Mouse (Mus musculus) neural tube, embryonic 15.5 days (tissue): ENCODE data around the gene Trp53tg5. TPM values are rescaled to one million over a fixed set of nuclear protein-coding genes. Genes with fewer than 3 reads are reported as not detected.
A peak's percentile ranks its signal among the peaks of the same experiment; 100 is the strongest.

Experiments used
- ATAC-seq: fragments of 200-750 bp; cut with Nextera tagmentation; 2 replicates; pipeline ENCODE4 v1.8.0; 2017; ENCODE audit warnings: mild to moderate bottlenecking, moderate TSS enrichment, moderate library complexity; ENCODE audit not compliant: low FRiP score
- H3K27ac ChIP-seq: fragments of 300-500 bp; sonication (generic); replicated peaks from 2 replicates; pipeline ENCODE4 v1.5.1; 2015; ENCODE audit warnings: mild to moderate bottlenecking, inconsistent platforms
- H3K27me3 ChIP-seq: fragments of 300-500 bp; sonication (generic); replicated peaks from 2 replicates; pipeline ENCODE4 v1.6.1; 2015; ENCODE audit warnings: inconsistent platforms
- H3K36me3 ChIP-seq: fragments of 300-500 bp; sonication (generic); 2 replicates; pipeline ENCODE4 v1.6.1; 2015; ENCODE audit warnings: inconsistent platforms
- H3K4me1 ChIP-seq: fragments of 300-500 bp; sonication (generic); 2 replicates; pipeline ENCODE4 v1.6.1; 2015; ENCODE audit warnings: inconsistent platforms
- H3K4me2 ChIP-seq: fragments of 300-500 bp; sonication (generic); 2 replicates; pipeline ENCODE4 v1.6.1; 2015; ENCODE audit warnings: inconsistent platforms, mild to moderate bottlenecking, moderate library complexity
- H3K4me3 ChIP-seq: fragments of 300-500 bp; sonication (generic); replicated peaks from 2 replicates; pipeline ENCODE4 v1.5.1; 2015; ENCODE audit warnings: mild to moderate bottlenecking, inconsistent platforms
- H3K9ac ChIP-seq: fragments of 300-500 bp; sonication (generic); replicated peaks from 2 replicates; pipeline ENCODE4 v1.6.1; 2015; ENCODE audit warnings: mild to moderate bottlenecking, inconsistent platforms
- H3K9me3 ChIP-seq: fragments of 300-500 bp; sonication (generic); replicated peaks from 2 replicates; pipeline ENCODE4 v1.6.1; 2016; ENCODE audit warnings: inconsistent platforms
- WGBS: fragments of 180-500 bp; shearing (Covaris S2); methylation state at CpG from one replicate; pipeline ENCODE4 v1.1.7; 2015; ENCODE audit warnings: mixed read lengths; 5-methylcytosine and 5-hydroxymethylcytosine counted together
- polyA plus RNA-seq: library from polyadenylated mRNA; unstranded; fragments of >200 nt; fragmentation: Nextera tagmentation; extraction: Ambion mirVana; gene quantifications from 2 replicates; pipeline ENCODE4 v1.2.1, GENCODE M21; 2015

The Trp53tg5 gene
- not detected in 2 replicates for polyA plus RNA-seq

- no peak within 1 kb of the TSS for H3K4me3 ChIP-seq
- H3K27ac ChIP-seq = no peak within 1 kb of the TSS
- no peak within 1 kb of the TSS for H3K4me2 ChIP-seq
- H3K9me3 ChIP-seq = no peaks in the 10 kb centered on the region
- peaks cover 56% of the 10 kb centered on the region for H3K36me3 ChIP-seq
- ATAC-seq = no peak
- H3K9ac ChIP-seq = no peak within 1 kb of the TSS
- 84% methylated on average over 6 of the region's 6 CpGs for WGBS
- H3K4me1 ChIP-seq = no peaks in the 10 kb centered on the region
- H3K27me3 ChIP-seq = no peaks in the 10 kb centered on the region
These were observed at the start of gene Trp53tg5 for GRCm38 (mm10) chr2:164473624-164474023. Trp53tg5 (minus strand) TSS chr2:164473724.

DNA sequence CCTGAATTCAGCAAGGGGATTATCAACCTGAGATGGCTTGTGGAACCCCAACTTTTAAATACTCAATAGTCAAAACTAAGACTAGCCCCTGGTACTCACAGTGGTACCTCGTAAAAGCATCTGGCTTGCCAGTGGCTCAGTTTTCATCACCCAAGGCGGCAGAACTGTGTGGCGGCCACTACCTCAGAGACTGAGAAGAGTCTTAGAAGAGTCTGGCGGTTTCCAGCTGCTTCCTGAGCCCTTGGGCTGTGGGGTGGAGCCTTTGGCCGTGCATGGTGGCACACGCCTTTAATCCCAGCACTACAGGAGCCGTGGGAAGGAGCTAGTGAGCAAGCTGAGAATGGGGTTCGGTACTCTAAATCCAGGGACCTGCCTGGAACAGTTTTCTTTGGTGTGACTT is 48.8 kb upstream of the Trp53tg5 start:
- H3K4me2 ChIP-seq = peak overlapping the region; percentile 21
- H3K4me1 ChIP-seq = 0 out of 2 replicates have a peak, but pooled peaks cover 4% of the 10 kb centered on the region
- WGBS = 45% methylated on average over 8 of the region's 8 CpGs
- H3K9ac ChIP-seq = no peak overlapping the region
- no peaks in the 10 kb centered on the region; the same call in 1 of the 2 replicates for H3K9me3 ChIP-seq
- H3K4me3 ChIP-seq = no peak overlapping the region
- no peak for ATAC-seq
- H3K27ac ChIP-seq = no peak overlapping the region
- H3K36me3 ChIP-seq = no peaks in the 10 kb centered on the region
- H3K27me3 ChIP-seq = no peaks in the 10 kb centered on the region

DNA sequence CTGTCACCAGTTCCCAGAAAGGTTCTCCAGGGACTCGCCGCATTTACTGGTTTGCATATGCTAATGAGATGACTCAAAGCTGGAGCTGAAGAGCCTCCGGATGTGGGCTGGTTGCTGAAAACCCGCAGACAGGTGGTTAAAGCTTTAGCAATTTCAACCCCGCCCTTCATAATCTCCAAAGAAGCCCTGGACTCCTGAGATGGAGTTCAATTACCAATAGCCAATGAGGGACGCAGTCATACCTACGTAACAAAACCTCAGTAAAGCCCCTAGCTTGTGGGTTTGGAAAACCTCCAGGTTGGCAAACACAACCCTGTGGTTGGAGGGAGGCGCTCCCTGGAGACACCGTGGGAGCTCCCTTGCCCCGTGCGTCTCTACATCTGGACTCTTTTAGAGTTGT is 48.3 kb upstream of the Trp53tg5 start:
- 15% methylated on average over 11 of the region's 11 CpGs for WGBS
- H3K4me1 ChIP-seq = 0 out of 2 replicates have a peak, but pooled peaks cover 4% of the 10 kb centered on the region
- peak overlapping the region; percentile 21 for H3K4me2 ChIP-seq
- no peak overlapping the region for H3K27ac ChIP-seq
- no peak overlapping the region for H3K4me3 ChIP-seq
- no peak for ATAC-seq
- no peaks in the 10 kb centered on the region; the same call in 1 of the 2 replicates for H3K9me3 ChIP-seq
- no peaks in the 10 kb centered on the region for H3K36me3 ChIP-seq
- no peak overlapping the region for H3K9ac ChIP-seq
- H3K27me3 ChIP-seq = no peaks in the 10 kb centered on the region

- Histone ChIP-seq H3K4me2 (no peak overlapping the region), H3K27me3 (no peaks in the 10 kb centered on the region), H3K9ac (no peak overlapping the region), H3K36me3 (no peaks in the 10 kb centered on the region), H3K4me1 (0 out of 2 replicates have a peak, but pooled peaks cover 4% of the 10 kb centered on the region), H3K27ac (no peak overlapping the region), H3K9me3 (no peaks in the 10 kb centered on the region), H3K4me3 (no peak overlapping the region)
- WGBS = 15% methylated on average over 3 of the region's 3 CpGs
- no peak for ATAC-seq
These were observed 47.3 kb upstream of the Trp53tg5 start for GRCm38 (mm10) chr2:164520782-164521181.

DNA sequence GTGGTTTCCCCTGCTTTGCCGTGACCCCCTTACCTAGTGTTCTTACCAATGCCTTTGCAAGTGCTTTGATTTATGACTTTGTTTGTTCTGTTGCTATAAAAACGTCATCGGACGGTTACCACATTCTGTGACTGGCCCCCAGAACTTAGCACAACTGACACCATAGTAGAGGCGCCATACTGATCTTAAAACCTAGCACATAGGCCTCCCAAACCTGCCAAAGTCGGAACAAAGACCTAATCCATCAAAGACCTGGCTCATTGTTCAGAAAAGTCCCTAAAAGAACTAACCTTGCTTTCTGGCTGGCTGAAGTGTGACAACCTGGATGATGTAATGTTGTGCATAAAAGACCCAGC is 45.6 kb upstream of the Trp53tg5 start:
- no peak for ATAC-seq
- 46% methylated on average over 6 of the region's 6 CpGs for WGBS
- no peak overlapping the region for H3K4me3 ChIP-seq

DNA sequence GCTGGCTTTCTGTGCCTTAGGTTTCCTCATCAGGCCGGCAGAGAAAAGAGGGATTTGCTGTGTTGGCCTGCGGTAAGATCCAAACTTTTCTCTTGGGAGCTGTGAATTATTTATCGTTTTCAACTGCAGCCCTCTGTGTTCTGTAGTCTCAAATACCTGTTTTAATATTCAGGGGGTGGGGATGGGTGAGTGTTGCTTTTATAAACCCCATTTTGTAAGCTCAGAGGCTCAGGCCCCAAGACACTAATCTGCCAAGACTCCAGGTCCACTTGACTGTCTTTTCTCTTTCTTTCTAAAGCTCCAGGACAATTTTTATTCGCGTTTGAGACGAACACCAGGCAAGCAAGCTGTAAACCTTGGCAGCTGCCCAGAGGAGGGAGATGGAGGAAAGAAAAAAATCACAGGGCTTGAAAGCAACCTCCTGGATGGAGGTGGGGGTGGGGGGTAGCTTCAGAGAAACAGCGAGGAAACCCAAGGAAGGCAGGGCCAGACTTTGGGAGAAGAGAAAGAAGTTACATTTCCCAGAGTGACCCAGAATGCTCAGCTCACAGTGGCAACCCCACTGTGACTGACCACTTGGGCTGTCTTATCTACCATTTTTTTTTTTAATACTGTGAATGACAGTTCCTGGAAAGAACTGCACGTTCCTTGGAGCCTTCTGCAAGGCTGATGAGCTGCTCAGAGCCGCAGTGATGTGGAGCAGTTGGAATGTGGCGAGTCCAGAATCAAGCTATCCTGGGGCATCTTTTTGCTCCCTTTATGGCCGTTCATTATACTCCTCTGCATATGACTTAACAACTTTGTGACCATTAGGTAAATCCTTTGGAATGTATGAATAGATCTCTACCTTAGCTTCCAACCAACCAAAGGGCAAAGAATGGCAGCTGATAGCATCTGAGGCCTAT is 45.0 kb upstream of the Trp53tg5 start:
- H3K4me3 ChIP-seq = no peak overlapping the region
- no peaks in the 10 kb centered on the region for H3K9me3 ChIP-seq
- ATAC-seq = no peak
- H3K27me3 ChIP-seq = no peaks in the 10 kb centered on the region
- no peaks in the 10 kb centered on the region for H3K36me3 ChIP-seq
- WGBS = 53% methylated on average over 11 of the region's 11 CpGs
- H3K4me2 ChIP-seq = no peak overlapping the region
- H3K4me1 ChIP-seq = 0 out of 2 replicates have a peak, but pooled peaks cover 4% of the 10 kb centered on the region
- H3K27ac ChIP-seq = no peak overlapping the region
- H3K9ac ChIP-seq = no peak overlapping the region

More for the DNA sequence above, 45.6 kb upstream of the Trp53tg5 start:
- no peak overlapping the region for H3K4me2 ChIP-seq
- no peak overlapping the region for H3K9ac ChIP-seq
- 0 out of 2 replicates have a peak, but pooled peaks cover 4% of the 10 kb centered on the region for H3K4me1 ChIP-seq
- H3K9me3 ChIP-seq = no peaks in the 10 kb centered on the region
- H3K36me3 ChIP-seq = no peaks in the 10 kb centered on the region
- H3K27ac ChIP-seq = no peak overlapping the region
- no peaks in the 10 kb centered on the region for H3K27me3 ChIP-seq

- Histone ChIP-seq H3K27ac (no peak overlapping the region), H3K4me1 (0 out of 2 replicates have a peak, but pooled peaks cover 4% of the 10 kb centered on the region), H3K9ac (no peak overlapping the region), H3K9me3 (no peaks in the 10 kb centered on the region), H3K36me3 (no peaks in the 10 kb centered on the region), H3K4me3 (no peak overlapping the region), H3K27me3 (no peaks in the 10 kb centered on the region), H3K4me2 (no peak overlapping the region)
- WGBS = 34% methylated on average over 10 of the region's 10 CpGs
- no peak for ATAC-seq
These were observed 44.1 kb upstream of the Trp53tg5 start for GRCm38 (mm10) chr2:164517485-164518221.

DNA sequence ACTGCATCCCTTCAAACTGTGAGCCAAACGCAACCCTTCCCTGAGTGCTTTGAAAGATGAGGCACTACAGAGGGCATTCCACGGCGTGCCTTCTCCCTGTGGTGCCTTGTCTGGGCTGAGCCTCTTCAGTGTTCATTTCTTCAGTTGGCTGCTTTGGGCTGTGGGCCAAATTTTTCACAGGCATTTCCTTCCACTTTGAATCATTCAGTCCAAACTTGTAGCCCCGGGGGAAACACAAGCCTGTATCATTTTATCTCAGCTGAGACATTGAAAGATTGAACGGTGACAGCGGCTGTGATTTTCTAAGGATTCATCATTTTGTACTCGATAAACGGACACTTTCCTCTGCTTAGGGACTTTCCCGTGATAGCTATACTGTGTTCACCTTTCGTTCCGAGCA is 43.1 kb upstream of the Trp53tg5 start:
- H3K27me3 ChIP-seq = no peaks in the 10 kb centered on the region
- H3K4me1 ChIP-seq = 0 out of 2 replicates have a peak, but pooled peaks cover 4% of the 10 kb centered on the region
- WGBS = 87% methylated on average over 11 of the region's 11 CpGs
- H3K27ac ChIP-seq = no peak overlapping the region
- H3K4me3 ChIP-seq = no peak overlapping the region
- no peak overlapping the region for H3K9ac ChIP-seq
- H3K9me3 ChIP-seq = no peaks in the 10 kb centered on the region
- H3K36me3 ChIP-seq = no peaks in the 10 kb centered on the region
- H3K4me2 ChIP-seq = no peak overlapping the region
- no peak for ATAC-seq

DNA sequence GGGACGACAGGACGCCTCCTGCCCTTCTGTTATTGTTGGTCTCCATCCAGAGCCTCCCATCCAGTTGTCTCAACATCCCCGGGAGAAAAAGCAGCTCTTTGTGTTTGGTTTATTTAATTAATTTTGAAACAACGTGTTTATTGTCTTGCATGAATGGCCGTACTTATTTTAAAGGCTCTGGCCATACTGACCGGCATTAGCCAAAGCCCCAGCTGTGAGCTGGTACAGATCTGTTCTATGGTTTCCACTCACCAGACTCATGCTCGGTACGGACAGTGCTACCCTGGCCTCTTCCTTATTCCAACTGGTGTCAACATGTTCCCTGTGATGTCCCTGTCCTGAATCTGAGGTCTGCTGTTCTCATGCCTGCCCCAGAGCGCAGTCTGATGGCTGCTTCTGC is 42.4 kb upstream of the Trp53tg5 start:
- no peak overlapping the region for H3K9ac ChIP-seq

GRCm38 (mm10) chr2:164514916-164515315 is 41.4 kb upstream of the Trp53tg5 start:
- Histone ChIP-seq H3K36me3 (no peaks in the 10 kb centered on the region), H3K27ac (no peak overlapping the region), H3K4me2 (no peak overlapping the region), H3K4me3 (no peak overlapping the region), H3K27me3 (no peaks in the 10 kb centered on the region), H3K4me1 (0 out of 2 replicates have a peak, but pooled peaks cover 4% of the 10 kb centered on the region), H3K9me3 (no peaks in the 10 kb centered on the region), H3K9ac (no peak overlapping the region)
- ATAC-seq = no peak
- 82% methylated on average over 3 of the region's 3 CpGs for WGBS

More for the DNA sequence above, 42.4 kb upstream of the Trp53tg5 start:
- no peak for ATAC-seq
- no peaks in the 10 kb centered on the region for H3K36me3 ChIP-seq
- no peak overlapping the region for H3K4me2 ChIP-seq
- H3K27ac ChIP-seq = no peak overlapping the region
- H3K4me3 ChIP-seq = no peak overlapping the region
- H3K9me3 ChIP-seq = no peaks in the 10 kb centered on the region
- WGBS = 77% methylated on average over 9 of the region's 9 CpGs
- H3K4me1 ChIP-seq = 0 out of 2 replicates have a peak, but pooled peaks cover 4% of the 10 kb centered on the region
- no peaks in the 10 kb centered on the region for H3K27me3 ChIP-seq

DNA sequence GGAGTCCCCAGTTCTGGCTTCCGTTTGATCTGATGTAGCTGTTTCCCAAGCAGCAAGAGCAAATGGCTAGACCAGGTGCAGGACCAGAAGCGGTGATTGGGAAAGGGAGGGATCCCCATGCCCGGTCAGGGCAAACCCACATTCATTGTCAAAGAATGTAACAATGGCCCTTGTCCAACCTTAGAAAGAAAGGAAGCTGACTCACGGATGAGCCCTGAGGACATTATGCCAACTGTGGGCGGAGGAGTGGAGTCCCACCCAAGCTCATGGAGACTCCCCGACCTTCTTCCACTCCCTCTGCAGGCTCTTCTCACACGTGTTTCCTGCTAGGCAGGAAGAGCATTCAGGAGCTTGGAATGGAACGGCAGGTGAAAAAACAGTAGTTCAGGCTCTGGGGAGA is 39.9 kb upstream of the Trp53tg5 start:
- H3K4me2 ChIP-seq = no peak overlapping the region
- H3K4me1 ChIP-seq = no peaks in the 10 kb centered on the region
- 0 out of 2 replicates have a peak, but pooled peaks cover under 1% of the 10 kb centered on the region for H3K36me3 ChIP-seq
- WGBS = 76% methylated on average over 8 of the region's 8 CpGs
- H3K27ac ChIP-seq = no peak overlapping the region
- no peaks in the 10 kb centered on the region for H3K9me3 ChIP-seq
- ATAC-seq = no peak
- H3K27me3 ChIP-seq = no peaks in the 10 kb centered on the region
- no peak overlapping the region for H3K9ac ChIP-seq
- no peak overlapping the region for H3K4me3 ChIP-seq
